1 mouse cellular context compared by ENCODE assay signal in the genomic region with DNA sequence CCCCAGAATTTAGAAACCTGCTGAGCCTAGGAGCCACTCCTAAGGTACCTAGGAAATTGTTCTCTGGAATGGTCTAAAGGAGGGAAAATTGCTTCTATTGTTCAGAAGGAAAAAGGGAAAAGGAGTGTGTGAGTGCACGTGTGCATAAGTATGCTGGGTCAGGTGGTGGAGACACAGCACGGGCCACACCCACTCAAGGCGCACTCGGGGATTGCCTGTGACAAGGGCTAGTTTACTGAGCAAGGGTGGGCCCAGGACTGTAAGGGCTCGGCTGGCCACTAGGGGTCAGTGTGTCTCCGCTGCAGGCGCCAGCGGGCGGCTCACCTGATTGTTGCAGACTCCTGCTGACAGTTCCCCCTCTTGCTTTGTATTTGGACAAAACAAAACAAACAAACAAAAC.
TF ChIP-seq lines count a peak whose summit lies in the region.

No protein-coding gene starts in this region.

TF ChIP-seq in CH12.LX, 34 proteins besides CTCF, POLR2A, EP300 and RAD21 (continued from another document):
- TF ChIP-seq ZKSCAN1 (IDR thresholded peaks at IDR 0.05; ENCODE audit: borderline replicate concordance, low read depth, low read length) (no peak), JUN (IDR thresholded peaks at IDR 0.05; ENCODE audit: insufficient read depth, low read depth, low read length) (no peak), E2F4 (IDR thresholded peaks at IDR 0.05; ENCODE audit: insufficient replicate concordance, low read depth, low read length) (no peak), CHD2 (IDR thresholded peaks at IDR 0.05; ENCODE audit: low read length) (no peak), MEF2A (IDR thresholded peaks at IDR 0.05; ENCODE audit: borderline replicate concordance, low read depth, low read length) (peak; percentile 66; the same call in 1 of the 2 replicates), SMC3 (IDR thresholded peaks at IDR 0.05; ENCODE audit: low read depth, low read length) (peak; percentile 91), MAZ (IDR thresholded peaks at IDR 0.05; ENCODE audit: low read depth, low read length) (no peak), GABPA (IDR thresholded peaks at IDR 0.05; ENCODE audit: insufficient replicate concordance, low read depth, low read length) (no peak), MXI1 (IDR thresholded peaks at IDR 0.05; ENCODE audit: low read depth, low read length) (peak; percentile 62; the same call in 1 of the 2 replicates), USF2 (conservative IDR thresholded peaks at IDR 0.05; ENCODE audit: low read depth, low read length) (peak; percentile 29; the same call in 1 of the 2 replicates), MYC (IDR thresholded peaks at IDR 0.05; ENCODE audit: low read depth, low read length) (peak; percentile 54; the same call in 1 of the 2 replicates), TBP (conservative IDR thresholded peaks at IDR 0.05; ENCODE audit: low read depth, low read length) (no peak), ETS1 (conservative IDR thresholded peaks at IDR 0.05; ENCODE audit: low read depth, low read length) (peak; percentile 32; the same call in 1 of the 2 replicates), PAX5 (IDR thresholded peaks at IDR 0.05; ENCODE audit: low read length) (no peak), ELF1 (IDR thresholded peaks at IDR 0.05; ENCODE audit: low read depth, low read length) (peak; percentile 44; the same call in 1 of the 2 replicates), POLR2AphosphoS2 (IDR thresholded peaks at IDR 0.05; ENCODE audit: low read depth, low read length) (no peak), JUND (conservative IDR thresholded peaks at IDR 0.05; ENCODE audit: low read depth, low read length) (no peak), HCFC1 (IDR thresholded peaks at IDR 0.05; ENCODE audit: low read depth, low read length) (no peak), TCF12 (IDR thresholded peaks at IDR 0.05; ENCODE audit: low read depth, low read length) (no peak), MAFK (IDR thresholded peaks at IDR 0.05; ENCODE audit: insufficient replicate concordance, low read length) (no peak), CHD1 (IDR thresholded peaks at IDR 0.05; ENCODE audit: low read depth, low read length) (no peak), IRF4 (IDR thresholded peaks at IDR 0.05; ENCODE audit: low read depth, low read length) (peak; percentile 59; the same call in 1 of the 2 replicates), KAT2A (IDR thresholded peaks at IDR 0.05; ENCODE audit: insufficient replicate concordance, low read length) (no peak), ZNF384 (IDR thresholded peaks at IDR 0.05; ENCODE audit: low read depth, low read length) (no peak)
